Mouse (Mus musculus) kidney, postnatal 0 days (tissue): ENCODE data around the gene Slc26a10. TPM values are rescaled to one million over a fixed set of nuclear protein-coding genes. Genes with fewer than 3 reads are reported as not detected.

Experiments used
- ATAC-seq: fragments of 200-750 bp; cut with Nextera tagmentation; replicated peaks from 2 replicates; pipeline ENCODE4 v1.8.0; 2017; ENCODE audit warnings: low read depth, moderate number of reproducible peaks, moderate TSS enrichment, moderate library complexity; ENCODE audit not compliant: low FRiP score
- DNase-seq: peaks from one replicate; pipeline ENCODE4 v3.0.0-alpha.2; 2016; ENCODE audit warnings: low spot score
- H3K27ac ChIP-seq: fragments of 300-500 bp; sonication (generic); 2 replicates; pipeline ENCODE4 v1.5.1; 2014; ENCODE audit warnings: mild to moderate bottlenecking
- H3K27me3 ChIP-seq: fragments of 300-500 bp; sonication (generic); 2 replicates; pipeline ENCODE4 v1.6.1; 2014; ENCODE audit warnings: low read length, mixed read lengths; ENCODE audit not compliant: insufficient read depth
- H3K36me3 ChIP-seq: fragments of 300-500 bp; sonication (generic); 2 replicates; pipeline ENCODE4 v1.6.1; 2014; ENCODE audit warnings: low read length, mixed read lengths; ENCODE audit not compliant: insufficient read depth
- H3K4me1 ChIP-seq: fragments of 300-500 bp; sonication (generic); replicated peaks from 2 replicates; pipeline ENCODE4 v1.6.1; 2014; ENCODE audit warnings: antibody characterized with exemption, low read length, mixed read lengths; ENCODE audit not compliant: insufficient read depth
- H3K4me2 ChIP-seq: fragments of 300-500 bp; sonication (generic); 2 replicates; pipeline ENCODE4 v1.6.1; 2014; ENCODE audit warnings: mild to moderate bottlenecking, low read length, moderate library complexity, mixed read lengths
- H3K4me3 ChIP-seq: fragments of 300-500 bp; sonication (generic); replicated peaks from 2 replicates; pipeline ENCODE4 v1.5.1; 2014; ENCODE audit warnings: low read depth, low read length
- H3K9ac ChIP-seq: fragments of 300-500 bp; sonication (generic); 2 replicates; pipeline ENCODE4 v1.6.1; 2014; ENCODE audit warnings: low read depth, low read length
- H3K9me3 ChIP-seq: fragments of 300-500 bp; sonication (generic); replicated peaks from 2 replicates; pipeline ENCODE4 v1.6.1; 2016; ENCODE audit warnings: low read length, inconsistent platforms, mixed read lengths
- CTCF ChIP-seq: IDR thresholded peaks from 2 replicates; pipeline ENCODE4 v1.5.1; 2016; ENCODE audit warnings: antibody characterized with exemption, low read depth, mild to moderate bottlenecking, moderate library complexity
- WGBS: fragments of 180-500 bp; shearing (Covaris S2); extraction: QIAGEN DNeasy Blood & Tissue Kit; methylation state at CpG from one replicate; pipeline ENCODE4 v1.1.7; 2014; 5-methylcytosine and 5-hydroxymethylcytosine counted together
- polyA plus RNA-seq: library from polyadenylated mRNA; unstranded; fragments of >200 nt; fragmentation: Nextera tagmentation; extraction: Ambion mirVana; gene quantifications from 2 replicates; pipeline ENCODE4 v1.2.1, GENCODE M21; 2015

The Slc26a10 gene
- polyA plus RNA-seq, 1 experiment from 2014 or later = 3.1 TPM

GRCm38 (mm10) chr10:127167614-127168192 lies 12.7 kb downstream of the Slc26a10 start:
- DNase-seq (no peak), ATAC-seq (no peak)
- H3K9me3 ChIP-seq = no peaks in the 10 kb centered on the region
- 40% methylated on average over 10 of the region's 10 CpGs for WGBS
- no peak overlapping the region for H3K9ac ChIP-seq
- no peak overlapping the region for H3K27ac ChIP-seq
- H3K27me3 ChIP-seq = no peaks in the 10 kb centered on the region
- no peak for TF ChIP-seq CTCF
- no peaks in the 10 kb centered on the region for H3K36me3 ChIP-seq
- H3K4me3 ChIP-seq = no peak overlapping the region
- H3K4me1 ChIP-seq = peaks cover 9% of the 10 kb centered on the region; the same call in 1 of the 2 replicates
- H3K4me2 ChIP-seq = no peak overlapping the region

GRCm38 (mm10) chr10:127166771-127167613 lies 13.5 kb downstream of the Slc26a10 start:
- no peak overlapping the region for H3K9ac ChIP-seq
- H3K9me3 ChIP-seq = no peaks in the 10 kb centered on the region
- H3K4me2 ChIP-seq = peak overlapping the region; percentile 93; the same call in 1 of the 2 replicates

GRCm38 (mm10) chr10:127166404-127166715 lies 14.1 kb downstream of the Slc26a10 start:
- Histone ChIP-seq H3K9ac (peak overlapping the region; percentile 65), H3K36me3 (no peaks in the 10 kb centered on the region), H3K4me1 (peaks cover 9% of the 10 kb centered on the region; the same call in 1 of the 2 replicates), H3K4me2 (peak overlapping the region; percentile 93), H3K4me3 (peak overlapping the region; percentile 57), H3K27ac (no peak overlapping the region), H3K9me3 (no peaks in the 10 kb centered on the region), H3K27me3 (no peaks in the 10 kb centered on the region)
- DNase-seq (no peak), ATAC-seq (no peak)
- no peak for TF ChIP-seq CTCF
- 9% methylated on average over 11 of the region's 11 CpGs for WGBS

More at GRCm38 (mm10) chr10:127166771-127167613, 13.5 kb downstream of the Slc26a10 start:
- Histone ChIP-seq H3K36me3 (no peaks in the 10 kb centered on the region), H3K27ac (no peak overlapping the region), H3K4me3 (no peak overlapping the region), H3K27me3 (no peaks in the 10 kb centered on the region), H3K4me1 (peaks cover 9% of the 10 kb centered on the region; the same call in 1 of the 2 replicates)
- DNase-seq (no peak), ATAC-seq (no peak)
- TF ChIP-seq CTCF = no peak
- WGBS = 39% methylated on average over 15 of the region's 15 CpGs

- TF ChIP-seq CTCF = no peak
- WGBS = 1% methylated on average over 51 of the region's 56 CpGs
- Histone ChIP-seq H3K27me3 (no peaks in the 10 kb centered on the region), H3K9ac (peak overlapping the region; percentile 65), H3K4me1 (peaks cover 9% of the 10 kb centered on the region; the same call in 1 of the 2 replicates), H3K4me2 (peak overlapping the region; percentile 93), H3K4me3 (peak overlapping the region; percentile 57), H3K36me3 (no peaks in the 10 kb centered on the region), H3K9me3 (no peaks in the 10 kb centered on the region), H3K27ac (peak overlapping the region; percentile 52; the same call in 1 of the 2 replicates)
- DNase-seq (no peak), ATAC-seq (peak; percentile 52)
Measured at GRCm38 (mm10) chr10:127165654-127166403, 14.6 kb downstream of the Slc26a10 start.

- H3K27ac ChIP-seq = peak overlapping the region; percentile 52; the same call in 1 of the 2 replicates
- peak overlapping the region; percentile 57 for H3K4me3 ChIP-seq
- DNase-seq (no peak), ATAC-seq (peak; percentile 48)
- no peaks in the 10 kb centered on the region for H3K27me3 ChIP-seq
- H3K36me3 ChIP-seq = no peaks in the 10 kb centered on the region
- peak overlapping the region; percentile 93 for H3K4me2 ChIP-seq
- no peak for TF ChIP-seq CTCF
- H3K4me1 ChIP-seq = peaks cover 6% of the 10 kb centered on the region; the same call in 1 of the 2 replicates
- WGBS = under 1% methylated on average over 41 of the region's 42 CpGs
- peak overlapping the region; percentile 65 for H3K9ac ChIP-seq
- no peaks in the 10 kb centered on the region for H3K9me3 ChIP-seq
Measured at GRCm38 (mm10) chr10:127165354-127165653, 15.1 kb downstream of the Slc26a10 start.
